Mouse (Mus musculus) heart, adult 18-20 months (tissue): ENCODE data around the gene Memo1. TPM values are rescaled to one million over a fixed set of nuclear protein-coding genes. Genes with fewer than 3 reads are reported as not detected.
"Not testable (repeated sequence)": the region's sequence is repeated elsewhere in the genome, so short reads cannot be mapped to it uniquely, and the experiment has no call there.

ENCODE experiments used
- DNase-seq, 2 experiments: peaks; one replicate each; pipeline ENCODE4 v3.0.0; 2021 to 2022; ENCODE audit warnings: mixed read lengths in 1 of 2
- long read RNA-seq, 2 experiments: library from polyadenylated mRNA; stranded (forward); transcript quantifications; one replicate each; pipeline ENCODE4 v2.0.0; 2021
- total RNA-seq, 2 experiments: library from RNA; stranded (reverse); gene quantifications; 2 replicates each; pipeline ENCODE4 v1.2.3; 2021

Memo1 gene
- total RNA-seq: 10 to 100 TPM; 57.4 to 63.2 TPM
- long read RNA-seq, experiment 1, transcript Memo1-210 (9 exons, 3,163 nt): major isoform, 9 of 24 reads
- long read RNA-seq, experiment 1, partial matches to known transcripts: 1 of 24 reads
- long read RNA-seq, experiment 1, other reads (novel, unspliced or antisense): 13 of 24 reads
- long read RNA-seq, experiment 2, transcript Memo1-210 (9 exons, 3,163 nt): major isoform, 12 of 30 reads
- long read RNA-seq, experiment 2, partial matches to known transcripts: 5 of 30 reads
- long read RNA-seq, experiment 2, other reads (novel, unspliced or antisense): 11 of 30 reads

- DNase-seq: peak; percentile 83 to 87
Observed at GRCm38 (mm10) chr17:74295026-74295970, at the start of gene Memo1. Gene Memo1, minus strand, starts transcription at chr17:74295521.

- DNase-seq: no peak
Observed at GRCm38 (mm10) chr17:74341151-74341550, 45.8 kb upstream of the Memo1 start.

GRCm38 (mm10) chr17:74338937-74339804, 43.9 kb upstream of the Memo1 start, which contains the start of gene Spast:
Gene Spast, plus strand, starts transcription at chr17:74338987.
- DNase-seq: peak; percentile 79 to 87

- peak; percentile 94 to 96 for DNase-seq
Observed at GRCm38 (mm10) chr17:74338225-74338931, 43.1 kb upstream of the Memo1 start.

- no peak for DNase-seq
Observed at GRCm38 (mm10) chr17:74331049-74331676, 35.8 kb upstream of the Memo1 start.

- peak in 1 of 2 experiments; percentile 38 for DNase-seq
Observed at GRCm38 (mm10) chr17:74328146-74328545, 32.8 kb upstream of the Memo1 start.

GRCm38 (mm10) chr17:74327195-74327594, 31.9 kb upstream of the Memo1 start:
- DNase-seq: not testable (repeated sequence)

DNA sequence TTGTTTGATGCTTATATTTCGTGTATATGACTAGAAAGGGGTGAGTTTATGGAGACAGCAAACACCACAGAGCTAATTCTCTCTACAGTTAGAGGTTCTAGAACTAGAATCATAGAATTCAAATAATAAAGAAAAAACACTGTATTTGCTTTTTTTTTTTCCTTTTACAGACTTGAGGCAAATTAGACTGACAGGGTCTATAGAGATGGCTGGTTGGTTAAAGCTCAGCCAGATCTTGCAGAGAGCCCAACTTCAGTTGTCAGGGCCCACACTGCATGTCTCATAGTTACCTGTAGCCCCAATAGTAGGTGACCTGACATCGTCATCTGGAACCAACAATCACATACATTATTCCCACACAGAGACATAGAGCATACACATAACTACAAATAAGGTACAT, 28.5 kb upstream of the Memo1 start, which contains the start of gene Dpy30:
Dpy30 (minus strand) TSS at position 101 of the 400 bp plus-strand sequence.
- no peak for DNase-seq

- DNase-seq: no peak
Observed at GRCm38 (mm10) chr17:74322400-74323054, 27.2 kb upstream of the Memo1 start.

- DNase-seq: no peak
Observed at GRCm38 (mm10) chr17:74318721-74319120, 23.4 kb upstream of the Memo1 start.

DNA sequence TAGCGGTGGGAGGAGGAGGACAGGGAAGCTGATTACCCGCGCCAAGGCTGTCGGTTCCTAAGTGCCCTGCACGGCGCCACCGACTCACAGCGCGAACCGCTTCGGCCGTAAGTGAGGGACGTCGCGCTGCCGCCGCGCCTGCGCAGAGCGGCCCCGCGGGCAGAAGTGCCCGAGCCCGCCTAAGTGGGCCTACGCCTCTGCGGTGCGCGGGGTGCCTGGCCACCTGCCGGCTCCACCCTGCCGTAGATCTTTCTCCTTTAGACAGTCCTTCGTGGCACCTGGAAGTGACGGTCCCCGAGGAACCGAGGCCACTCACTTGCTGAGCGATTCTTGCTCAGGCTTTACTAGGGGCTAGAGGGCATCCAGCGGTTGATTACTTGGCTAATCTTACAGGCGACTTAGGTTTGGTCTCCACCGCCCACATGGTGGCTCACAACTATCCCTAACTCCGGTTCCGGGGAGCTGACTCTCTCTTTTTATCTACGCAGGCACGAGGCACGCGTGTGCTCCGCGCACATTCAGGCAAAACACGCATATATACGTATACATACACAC, 21.1 kb upstream of the Memo1 start:
- peak; percentile 91 to 92 for DNase-seq

DNA sequence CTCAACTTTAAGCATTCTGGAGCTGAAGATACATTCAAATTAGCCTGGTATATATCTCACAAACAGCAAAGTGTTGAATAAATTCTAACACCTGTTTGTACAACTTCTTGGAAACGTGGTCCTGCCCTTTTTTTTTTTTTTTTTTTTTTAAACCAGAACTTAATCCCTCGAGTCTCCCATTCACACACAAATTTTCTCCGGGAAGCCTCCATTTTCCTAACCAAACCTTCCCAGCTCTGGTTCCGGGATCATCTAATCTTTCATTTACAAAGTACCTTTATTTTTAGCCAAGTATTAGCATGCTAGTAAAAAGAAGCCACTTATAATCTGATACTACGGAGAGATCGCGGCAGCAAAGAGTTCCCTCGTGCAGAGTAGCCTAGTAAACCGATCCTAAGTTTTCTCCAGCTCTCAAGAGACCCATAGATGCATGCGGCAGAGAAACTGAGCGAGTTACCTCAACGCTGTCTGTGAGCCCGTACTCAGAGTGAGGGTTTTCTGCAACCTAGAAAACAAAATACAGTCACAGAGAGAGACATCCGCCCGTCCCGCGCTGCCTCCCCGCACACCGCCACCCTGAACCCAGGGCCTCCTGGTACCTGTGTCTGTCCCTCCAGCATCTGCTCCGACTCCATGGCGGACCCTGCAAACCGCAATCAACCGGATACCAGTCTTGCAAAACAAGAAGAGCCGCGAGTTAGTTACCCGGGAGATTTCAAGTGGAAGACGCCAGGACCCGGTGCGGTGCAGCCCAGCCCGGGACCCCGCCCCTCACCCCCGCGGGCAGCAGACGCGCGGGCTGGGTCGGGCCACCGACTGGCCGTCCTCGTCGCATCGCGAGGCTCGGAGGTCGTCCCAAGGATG, 20.4 kb upstream of the Memo1 start:
- no peak for DNase-seq

- no peak for DNase-seq
Observed at GRCm38 (mm10) chr17:74306021-74306420, 10.7 kb upstream of the Memo1 start.

DNA sequence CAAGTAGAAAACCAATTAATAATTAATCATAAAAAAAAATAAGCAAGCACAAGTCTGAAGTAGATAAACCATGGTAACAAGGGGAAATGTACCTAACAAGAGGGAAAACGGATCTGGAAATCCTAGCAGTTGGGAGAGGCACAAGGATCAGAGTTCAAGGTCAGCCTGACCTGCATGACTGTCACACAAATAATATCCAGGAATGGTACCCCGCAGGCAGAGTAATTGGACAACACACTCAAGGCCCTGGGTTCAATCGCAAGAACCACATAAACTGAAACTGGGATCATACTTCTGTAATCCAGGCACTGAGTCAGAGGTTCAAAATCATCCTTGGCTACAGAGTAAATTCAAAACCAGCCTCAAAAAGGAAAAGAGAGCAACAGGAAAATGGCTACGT, 10.3 kb upstream of the Memo1 start:
- DNase-seq: no peak

- DNase-seq: no peak
Observed at GRCm38 (mm10) chr17:74304060-74304459, 8.7 kb upstream of the Memo1 start.

DNA sequence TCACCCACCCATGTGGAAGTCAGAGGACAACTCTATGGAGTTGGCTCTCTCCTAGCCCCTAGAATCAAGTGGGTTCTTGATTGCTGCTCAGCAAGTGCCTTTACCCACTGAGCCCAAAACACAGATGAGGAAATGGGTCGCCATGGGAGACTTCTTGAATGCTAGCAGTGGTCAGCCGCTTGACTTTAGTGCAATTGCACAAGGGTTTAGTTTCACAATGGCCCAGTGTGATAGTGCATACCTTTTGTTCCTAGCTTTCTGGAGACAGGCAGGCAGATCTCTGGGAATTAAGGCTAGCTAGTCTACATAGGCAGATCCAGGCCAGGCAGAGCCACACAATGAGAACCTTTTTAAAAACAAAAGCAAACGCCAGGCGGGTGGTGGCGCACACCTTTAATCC, 4.8 kb upstream of the Memo1 start:
- DNase-seq: no peak

GRCm38 (mm10) chr17:74296991-74297390, 1.7 kb upstream of the Memo1 start:
- DNase-seq: not testable (repeated sequence)

GRCm38 (mm10) chr17:74296076-74296823, 929 bp upstream of the Memo1 start:
- DNase-seq: peak in 1 of 2 experiments; percentile 36
